Mouse (Mus musculus): ENCODE measurements around the gene Exoc2.

DNA sequence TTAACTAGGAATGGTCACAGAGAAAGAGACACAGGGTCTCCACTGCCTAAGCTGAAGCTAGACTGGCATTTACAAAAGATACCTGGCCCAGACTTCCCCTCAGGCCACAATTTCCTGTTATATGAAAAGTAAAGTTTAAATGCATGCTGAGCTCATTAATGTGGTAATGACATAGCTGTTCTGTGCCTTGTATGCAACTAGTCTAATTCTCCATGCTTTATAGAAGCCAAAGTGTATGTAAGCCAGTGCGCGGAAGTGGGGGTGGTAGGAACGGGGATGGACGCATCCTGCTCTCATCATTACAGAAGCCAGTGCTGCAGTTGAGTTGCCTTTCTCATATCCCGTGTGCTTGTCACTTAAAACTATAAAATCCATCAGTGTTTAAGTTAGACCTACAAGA lies 156.5 kb downstream of the Exoc2 start:
- TF ChIP-seq USF1 (IDR thresholded peaks at IDR 0.05; ENCODE audit: low read depth) (no peak), POLR2AphosphoS2 (IDR thresholded peaks at IDR 0.05; ENCODE audit: insufficient read length, low read depth) (no peak), MAX (IDR thresholded peaks at IDR 0.05; ENCODE audit: low read depth) (no peak), POLR2A (IDR thresholded peaks at IDR 0.05; ENCODE audit: insufficient read length, low read depth) (no peak), SRF (IDR thresholded peaks at IDR 0.05; ENCODE audit: control insufficient read depth, insufficient read length, low read depth) (no peak), MYOD1 (IDR thresholded peaks at IDR 0.05; ENCODE audit: control insufficient read depth in 1 of 3, insufficient read length in 2 of 3, low read depth in 2 of 3) (no peak), TCF12 (IDR thresholded peaks at IDR 0.05; ENCODE audit: insufficient read depth, poor library complexity, severe bottlenecking) (no peak), TCF3 (IDR thresholded peaks at IDR 0.05; ENCODE audit: insufficient read length, low read depth) (no peak), CEBPB (IDR thresholded peaks at IDR 0.05; ENCODE audit: insufficient read depth, poor library complexity, severe bottlenecking) (no peak), REST (IDR thresholded peaks at IDR 0.05; ENCODE audit: insufficient read depth, insufficient read length) (no peak), E2F4 (IDR thresholded peaks at IDR 0.05; ENCODE audit: insufficient read depth) (no peak), MYOG (IDR thresholded peaks at IDR 0.05; ENCODE audit: control insufficient read depth in 1 of 3, insufficient read depth in 1 of 3, insufficient read length in 2 of 3, low read depth in 2 of 3) (no peak)
